Mouse (Mus musculus) forebrain, postnatal 0 days (tissue): ENCODE measurements at regions not wholly inside any gene's neighbourhood (a gene's known extent, or its start where the extent isn't known, plus 50 kb on each side); places are given as distances from the start of the nearest gene placed in this dataset.

Experiments used
- ATAC-seq: fragments of 200-750 bp; cut with Nextera tagmentation; 2 replicates; pipeline ENCODE4 v1.8.0; 2017; ENCODE audit warnings: mild to moderate bottlenecking, moderate library complexity
- DNase-seq: peaks from one replicate; pipeline ENCODE4 v3.0.0-alpha.2; 2015
- H3K27ac ChIP-seq: fragments of 300-500 bp; sonication (generic); 2 replicates; pipeline ENCODE4 v1.5.1; 2014; ENCODE audit warnings: low read depth, mild to moderate bottlenecking, antibody characterized with exemption, low read length, moderate library complexity, mixed read lengths
- H3K27me3 ChIP-seq: fragments of 300-500 bp; sonication (generic); 2 replicates; pipeline ENCODE4 v1.6.1; 2014; ENCODE audit warnings: mild to moderate bottlenecking, low read length, mixed read lengths; ENCODE audit not compliant: insufficient read depth
- H3K36me3 ChIP-seq: fragments of 300-500 bp; sonication (generic); 2 replicates; pipeline ENCODE4 v1.6.1; 2014; ENCODE audit warnings: mild to moderate bottlenecking, moderate library complexity; ENCODE audit not compliant: insufficient read depth
- H3K4me1 ChIP-seq: fragments of 300-500 bp; sonication (generic); 2 replicates; pipeline ENCODE4 v1.6.1; 2014; ENCODE audit warnings: antibody characterized with exemption; ENCODE audit not compliant: insufficient read depth
- H3K4me2 ChIP-seq: fragments of 300-500 bp; sonication (generic); 2 replicates; pipeline ENCODE4 v1.6.1; 2014; ENCODE audit warnings: low read depth, mild to moderate bottlenecking, moderate library complexity
- H3K4me3 ChIP-seq: fragments of 300-500 bp; sonication (generic); 2 replicates; pipeline ENCODE4 v1.5.1; 2014; ENCODE audit warnings: low read depth, low read length, mixed read lengths
- H3K9ac ChIP-seq: fragments of 300-500 bp; sonication (generic); 2 replicates; pipeline ENCODE4 v1.6.1; 2014; ENCODE audit warnings: mild to moderate bottlenecking
- H3K9me3 ChIP-seq: fragments of 300-500 bp; sonication (generic); 2 replicates; pipeline ENCODE4 v1.6.1; 2016; ENCODE audit warnings: low read length
- CTCF ChIP-seq: sonication (generic); IDR thresholded peaks from 2 replicates; pipeline ENCODE4 v1.5.1; 2016; ENCODE audit warnings: antibody characterized with exemption, control low read depth, low read depth
- WGBS: fragments of 180-500 bp; shearing (Covaris S2); extraction: QIAGEN DNeasy Blood & Tissue Kit; methylation state at CpG from one replicate; pipeline ENCODE4 v1.1.7; 2014; 5-methylcytosine and 5-hydroxymethylcytosine counted together

- no peak overlapping the region for H3K27ac ChIP-seq
- H3K27me3 ChIP-seq, result no peaks in the 10 kb centered on the region
- H3K4me3 ChIP-seq, result no peak overlapping the region
- WGBS, result 62% methylated on average over 1 of the region's 1 CpGs
- H3K4me1 ChIP-seq, result no peaks in the 10 kb centered on the region
- TF ChIP-seq CTCF, result no peak
- no peak overlapping the region for H3K4me2 ChIP-seq
- no peak for DNase-seq
- no peak overlapping the region for H3K9ac ChIP-seq
- ATAC-seq, result no peak
- H3K9me3 ChIP-seq, result no peaks in the 10 kb centered on the region
- H3K36me3 ChIP-seq, result no peaks in the 10 kb centered on the region
These were observed 90.2 kb upstream of the Plekhg1 start for GRCm38 (mm10) chr10:3649983-3650382.

- Histone ChIP-seq H3K27me3 (no peaks in the 10 kb centered on the region), H3K36me3 (no peaks in the 10 kb centered on the region), H3K4me3 (no peak overlapping the region), H3K4me2 (no peak overlapping the region), H3K27ac (no peak overlapping the region), H3K9me3 (no peaks in the 10 kb centered on the region), H3K9ac (no peak overlapping the region), H3K4me1 (no peaks in the 10 kb centered on the region)
- DNase-seq (no peak), ATAC-seq (no peak)
- WGBS, result 80% methylated on average over 6 of the region's 6 CpGs
- no peak for TF ChIP-seq CTCF
These were observed 89.6 kb upstream of the Plekhg1 start for GRCm38 (mm10) chr10:3650561-3650960.

GRCm38 (mm10) chr10:3652522-3652921 is 87.6 kb upstream of the Plekhg1 start:
- WGBS, result 78% methylated on average over 3 of the region's 3 CpGs
- ATAC-seq (no peak), DNase-seq (no peak)
- H3K4me2 ChIP-seq, result no peak overlapping the region
- no peaks in the 10 kb centered on the region for H3K4me1 ChIP-seq
- no peaks in the 10 kb centered on the region for H3K36me3 ChIP-seq
- TF ChIP-seq CTCF, result no peak
- H3K9ac ChIP-seq, result no peak overlapping the region
- H3K9me3 ChIP-seq, result no peaks in the 10 kb centered on the region
- H3K27me3 ChIP-seq, result no peaks in the 10 kb centered on the region
- H3K4me3 ChIP-seq, result no peak overlapping the region
- no peak overlapping the region for H3K27ac ChIP-seq

GRCm38 (mm10) chr10:3656081-3656480 is 84.1 kb upstream of the Plekhg1 start:
- Histone ChIP-seq H3K4me2 (no peak overlapping the region), H3K9me3 (no peaks in the 10 kb centered on the region), H3K27me3 (no peaks in the 10 kb centered on the region), H3K4me1 (no peaks in the 10 kb centered on the region), H3K27ac (no peak overlapping the region), H3K4me3 (no peak overlapping the region), H3K9ac (no peak overlapping the region), H3K36me3 (no peaks in the 10 kb centered on the region)
- ATAC-seq (no peak), DNase-seq (no peak)
- WGBS, result 99% methylated on average over 3 of the region's 3 CpGs
- no peak for TF ChIP-seq CTCF

GRCm38 (mm10) chr10:3662156-3662555 is 78.0 kb upstream of the Plekhg1 start:
- 87% methylated on average over 2 of the region's 2 CpGs for WGBS
- H3K27ac ChIP-seq, result no peak overlapping the region
- no peak for DNase-seq

GRCm38 (mm10) chr10:3662571-3662970 is 77.6 kb upstream of the Plekhg1 start:
- Histone ChIP-seq H3K9ac (no peak overlapping the region), H3K9me3 (no peaks in the 10 kb centered on the region), H3K27ac (no peak overlapping the region), H3K4me2 (no peak overlapping the region), H3K4me1 (no peaks in the 10 kb centered on the region), H3K36me3 (no peaks in the 10 kb centered on the region), H3K27me3 (no peaks in the 10 kb centered on the region), H3K4me3 (no peak overlapping the region)
- ATAC-seq (no peak), DNase-seq (no peak)
- TF ChIP-seq CTCF, result no peak
- WGBS, result 85% methylated on average over 1 of the region's 1 CpGs

More at GRCm38 (mm10) chr10:3662156-3662555, 78.0 kb upstream of the Plekhg1 start:
- no peak overlapping the region for H3K9ac ChIP-seq
- no peak for TF ChIP-seq CTCF
- ATAC-seq, result no peak
- H3K4me3 ChIP-seq, result no peak overlapping the region
- no peaks in the 10 kb centered on the region for H3K36me3 ChIP-seq
- H3K27me3 ChIP-seq, result no peaks in the 10 kb centered on the region
- no peaks in the 10 kb centered on the region for H3K4me1 ChIP-seq
- no peaks in the 10 kb centered on the region for H3K9me3 ChIP-seq
- H3K4me2 ChIP-seq, result no peak overlapping the region

GRCm38 (mm10) chr10:3663296-3663695 is 76.9 kb upstream of the Plekhg1 start:
- Histone ChIP-seq H3K4me1 (no peaks in the 10 kb centered on the region), H3K4me3 (no peak overlapping the region), H3K27ac (no peak overlapping the region), H3K36me3 (no peaks in the 10 kb centered on the region), H3K9ac (no peak overlapping the region), H3K9me3 (no peaks in the 10 kb centered on the region), H3K27me3 (no peaks in the 10 kb centered on the region), H3K4me2 (no peak overlapping the region)
- ATAC-seq (no peak), DNase-seq (no peak)
- no peak for TF ChIP-seq CTCF

GRCm38 (mm10) chr10:3684481-3684880 is 55.7 kb upstream of the Plekhg1 start:
- Histone ChIP-seq H3K27me3 (no peaks in the 10 kb centered on the region), H3K4me3 (no peak overlapping the region), H3K4me2 (no peak overlapping the region), H3K4me1 (no peaks in the 10 kb centered on the region), H3K9ac (no peak overlapping the region), H3K27ac (no peak overlapping the region), H3K36me3 (no peaks in the 10 kb centered on the region), H3K9me3 (no peaks in the 10 kb centered on the region)
- DNase-seq (no peak), ATAC-seq (no peak)
- no peak for TF ChIP-seq CTCF
- WGBS, result 85% methylated on average over 2 of the region's 2 CpGs
